9 mouse cellular contexts compared by ENCODE assay signal in the genomic region with DNA sequence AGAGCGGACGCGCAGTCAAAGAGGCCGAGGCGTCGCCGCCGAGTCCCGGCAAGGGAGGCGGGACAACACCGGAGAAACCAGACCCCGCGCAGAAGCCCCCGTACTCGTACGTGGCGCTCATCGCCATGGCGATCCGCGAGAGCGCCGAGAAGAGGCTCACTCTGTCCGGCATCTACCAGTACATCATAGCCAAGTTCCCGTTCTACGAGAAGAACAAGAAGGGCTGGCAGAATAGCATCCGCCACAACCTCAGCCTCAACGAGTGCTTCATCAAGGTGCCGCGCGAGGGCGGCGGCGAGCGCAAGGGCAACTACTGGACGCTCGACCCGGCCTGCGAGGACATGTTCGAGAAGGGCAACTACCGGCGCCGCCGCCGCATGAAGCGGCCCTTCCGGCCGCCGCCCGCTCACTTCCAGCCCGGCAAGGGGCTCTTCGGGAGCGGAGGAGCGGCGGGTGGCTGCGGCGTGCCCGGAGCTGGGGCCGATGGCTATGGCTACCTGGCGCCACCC. TPM values are rescaled to one million over a fixed set of nuclear protein-coding genes. Genes with fewer than 3 reads are reported as not detected.
A peak's percentile ranks its signal among the peaks of the same experiment; 100 is the strongest.
DNase-seq lines count a peak whose midpoint lies in the region; ATAC-seq and TF ChIP-seq lines count a peak whose summit lies in the region.
"Had no signal": no experiment of that assay in that cellular context is flagged by ENCODE, and none has a peak within 500 bp of the region (broad histone marks: within the 10 kb centered on the region; RNA-seq: fewer than 3 reads in every experiment).

No protein-coding gene starts in this region.

- intact Hi-C loops in gastrocnemius, adult 2 months (cut with DNase I): no loop called here
- intact Hi-C loops in heart, postnatal 14 days (cut with DNase I): no loop called here
- intact Hi-C loops in left cerebral cortex, postnatal 4 days (cut with DNase I): no loop called here

- under 1% methylated on average over 56 of the region's 60 CpGs for WGBS in limb, embryonic 13.5 days
- under 1% methylated on average over 60 of the region's 60 CpGs for WGBS in neural tube, embryonic 15.5 days

- H3K4me2 ChIP-seq in limb, embryonic 13.5 days (replicated peaks): peak overlapping the region; percentile 91
- H3K4me2 ChIP-seq in neural tube, embryonic 15.5 days: peak overlapping the region; percentile 54

- no peak for ATAC-seq in limb, embryonic 13.5 days (ENCODE audit: low FRiP score, low read depth)
- ATAC-seq in neural tube, embryonic 15.5 days (ENCODE audit: low FRiP score): no peak

- peak overlapping the region; percentile 73 for H3K4me3 ChIP-seq in gastrocnemius, adult 2 months
- H3K4me3 ChIP-seq in bone marrow macrophage, adult 2 months (ENCODE audit: insufficient read depth, low read length): peak overlapping the region; percentile 34
- H3K4me3 ChIP-seq in limb, embryonic 13.5 days: peak overlapping the region; percentile 49
- peak overlapping the region; percentile 34 for H3K4me3 ChIP-seq in neural tube, embryonic 15.5 days (replicated peaks)

- peak; percentile 60 for DNase-seq in gastrocnemius, adult 2 months
- DNase-seq in gastrocnemius, postnatal 4 days (ENCODE audit: low spot score in 2 of 2): no peak
- DNase-seq in heart, postnatal 14 days: peak; percentile 27 to 35
- DNase-seq in cerebellum, adult 9-10 months: no peak
- no peak for DNase-seq in left cerebral cortex, postnatal 4 days

- peak; percentile 42 for TF ChIP-seq CTCF in gastrocnemius, adult 2 months (IDR thresholded peaks at IDR 0.05)
- TF ChIP-seq CTCF in bone marrow macrophage, adult 2 months (IDR thresholded peaks at IDR 0.05; ENCODE audit: low read depth, low read length): no peak

- H3K36me3 ChIP-seq in limb, embryonic 13.5 days: no peaks in the 10 kb centered on the region
- no peaks in the 10 kb centered on the region for H3K36me3 ChIP-seq in neural tube, embryonic 15.5 days

- TF ChIP-seq POLR2A in bone marrow macrophage, adult 2 months (IDR thresholded peaks at IDR 0.05; ENCODE audit: borderline replicate concordance, low read depth, low read length): no peak

- H3K9ac ChIP-seq in limb, embryonic 13.5 days: peak overlapping the region; percentile 66
- no peak overlapping the region for H3K9ac ChIP-seq in neural tube, embryonic 15.5 days (replicated peaks)

- peaks cover 98% of the 10 kb centered on the region for H3K27me3 ChIP-seq in limb, embryonic 13.5 days
- H3K27me3 ChIP-seq in neural tube, embryonic 15.5 days (replicated peaks): peaks cover 85% of the 10 kb centered on the region
- H3K27me3 ChIP-seq: CH12.LX had no signal

- no peaks in the 10 kb centered on the region for H3K9me3 ChIP-seq in limb, embryonic 13.5 days
- H3K9me3 ChIP-seq in neural tube, embryonic 15.5 days (replicated peaks): no peaks in the 10 kb centered on the region

- peaks cover 2% of the 10 kb centered on the region; the same call in 1 of the 2 replicates for H3K4me1 ChIP-seq in bone marrow macrophage, adult 2 months (ENCODE audit: control insufficient read depth, insufficient read depth, low read length)
- H3K4me1 ChIP-seq in limb, embryonic 13.5 days: peaks cover 40% of the 10 kb centered on the region
- H3K4me1 ChIP-seq in neural tube, embryonic 15.5 days: peaks cover 36% of the 10 kb centered on the region

- H3K27ac ChIP-seq in gastrocnemius, adult 2 months: no peak overlapping the region
- no peak overlapping the region for H3K27ac ChIP-seq in bone marrow macrophage, adult 2 months (ENCODE audit: insufficient read depth, low read depth, low read length)
- no peak overlapping the region for H3K27ac ChIP-seq in limb, embryonic 13.5 days
- H3K27ac ChIP-seq in neural tube, embryonic 15.5 days (replicated peaks): no peak overlapping the region; the same call in 1 of the 2 replicates

RNA-seq across cellular contexts. Expression of gene Foxl2, which starts 0.7 kb away (rescaled TPM):
- total RNA-seq in gastrocnemius, adult 2 months (2021): not detected
- total RNA-seq in gastrocnemius, postnatal 4 days (2021): not detected
- not detected in 2 replicates for polyA plus RNA-seq in bone marrow macrophage, adult 2 months (2012; ENCODE audit: insufficient read depth, insufficient read length, missing spikeins)
- total RNA-seq in heart, postnatal 14 days (2021): not detected
- not detected in 2 replicates for polyA plus RNA-seq in limb, embryonic 13.5 days (2015; fragmentation: Nextera tagmentation; extraction: Ambion mirVana)
- polyA plus RNA-seq in neural tube, embryonic 15.5 days (2015; fragmentation: Nextera tagmentation; extraction: Ambion mirVana): 0.49 and 0.55 TPM in 2 replicates
- total RNA-seq in left cerebral cortex, postnatal 4 days (2021): 1 to 10 TPM; 1.6 to 2.4 TPM
- total RNA-seq: CH12.LX had no signal

RNA-seq across cellular contexts. Expression of gene Faim, which starts 30.4 kb away (rescaled TPM):
- 1 to 10 TPM; 1.8 to 2.3 TPM for total RNA-seq in gastrocnemius, adult 2 months (2021)
- 1 to 10 TPM; 8.1 to 9.9 TPM for total RNA-seq in gastrocnemius, postnatal 4 days (2021)
- polyA plus RNA-seq in bone marrow macrophage, adult 2 months (2012; ENCODE audit: insufficient read depth, insufficient read length, missing spikeins): 47.4 and 51.5 TPM in 2 replicates
- 1 to 10 TPM; 5.3 to 5.6 TPM for total RNA-seq in heart, postnatal 14 days (2021)
- polyA plus RNA-seq in limb, embryonic 13.5 days (2015; fragmentation: Nextera tagmentation; extraction: Ambion mirVana): 44.2 and 44.4 TPM in 2 replicates
- 106 and 117 TPM in 2 replicates for polyA plus RNA-seq in neural tube, embryonic 15.5 days (2015; fragmentation: Nextera tagmentation; extraction: Ambion mirVana)
- 10 to 100 TPM; 41.6 to 43.9 TPM for total RNA-seq in left cerebral cortex, postnatal 4 days (2021)

RNA-seq across cellular contexts. Expression of gene 7420426K07Rik, which starts 52.9 kb away (rescaled TPM):
- total RNA-seq in gastrocnemius, adult 2 months (2021): not detected
- total RNA-seq in gastrocnemius, postnatal 4 days (2021): not detected
- polyA plus RNA-seq in bone marrow macrophage, adult 2 months (2012; ENCODE audit: insufficient read depth, insufficient read length, missing spikeins): not detected in 2 replicates
- not detected for total RNA-seq in heart, postnatal 14 days (2021)
- polyA plus RNA-seq in limb, embryonic 13.5 days (2015; fragmentation: Nextera tagmentation; extraction: Ambion mirVana): not detected in 2 replicates
- not detected in 2 replicates for polyA plus RNA-seq in neural tube, embryonic 15.5 days (2015; fragmentation: Nextera tagmentation; extraction: Ambion mirVana)
- total RNA-seq in left cerebral cortex, postnatal 4 days (2021): not detected
- total RNA-seq: CH12.LX had no signal

Comparison
In these comparisons a context has a peak if more than half of its experiments do, and no peak if none do; other contexts are left out.
1. DNase-seq: peak in gastrocnemius, adult 2 months (single experiment) and heart, postnatal 14 days (2 of 2); none in gastrocnemius, postnatal 4 days (0 of 2), cerebellum, adult 9-10 months (single experiment) and left cerebral cortex, postnatal 4 days (single experiment).
2. Peak in every context shown above with its lines, with median percentiles within 50 percentile points of each other: H3K4me3 ChIP-seq.